Comparison of ENCODE assay signal across 9 mouse cellular contexts in genomic region chr7:114291461-114292335, GRCm38 (mm10). TPM values are rescaled to one million over a fixed set of nuclear protein-coding genes. Genes with fewer than 3 reads are reported as not detected.
DNase-seq lines count a peak whose midpoint lies in the region; ATAC-seq and TF ChIP-seq lines count a peak whose summit lies in the region.
"Had no signal": no experiment of that assay in that cellular context is flagged by ENCODE, and none has a peak within 500 bp of the region (broad histone marks: within the 10 kb centered on the region; RNA-seq: fewer than 3 reads in every experiment).

No protein-coding gene starts in this region.

- H3K4me1 ChIP-seq in neural tube, embryonic 15.5 days = peaks cover 10% of the 10 kb centered on the region; the same call in 1 of the 2 replicates
- peaks cover 35% of the 10 kb centered on the region for H3K4me1 ChIP-seq in liver, postnatal 0 days (ENCODE audit: insufficient read depth)
- peaks cover 41% of the 10 kb centered on the region for H3K4me1 ChIP-seq in thymus, adult 2 months (replicated peaks; ENCODE audit: control insufficient read depth, insufficient read depth, low read length)

- H3K4me3 ChIP-seq in neural tube, embryonic 15.5 days (replicated peaks) = no peak overlapping the region
- H3K4me3 ChIP-seq in liver, postnatal 0 days (ENCODE audit: low read depth, low read length) = peak overlapping the region; percentile 36; the same call in 1 of the 2 replicates
- H3K4me3 ChIP-seq in thymus, adult 2 months (ENCODE audit: control insufficient read depth, insufficient read depth, low read length) = no peak overlapping the region

- no peak overlapping the region for H3K4me2 ChIP-seq in neural tube, embryonic 15.5 days
- H3K4me2 ChIP-seq in liver, postnatal 0 days (ENCODE audit: low read depth, low read length) = peak overlapping the region; percentile 64

- no peak for TF ChIP-seq EP300 in liver, postnatal 0 days (IDR thresholded peaks at IDR 0.05; ENCODE audit: low read depth)

- H3K27me3 ChIP-seq in neural tube, embryonic 15.5 days (replicated peaks) = no peaks in the 10 kb centered on the region
- H3K27me3 ChIP-seq in liver, postnatal 0 days (ENCODE audit: insufficient read depth, low read length) = no peaks in the 10 kb centered on the region
- no peaks in the 10 kb centered on the region for H3K27me3 ChIP-seq in thymus, adult 2 months (ENCODE audit: control insufficient read depth, insufficient read depth, low read length)
- H3K27me3 ChIP-seq: midbrain, embryonic 12.5 days had no signal

- no peak overlapping the region for H3K9ac ChIP-seq in neural tube, embryonic 15.5 days (replicated peaks)
- peak overlapping the region; percentile 60; the same call in 1 of the 2 replicates for H3K9ac ChIP-seq in liver, postnatal 0 days (replicated peaks)
- H3K9ac ChIP-seq: midbrain, embryonic 12.5 days had no signal

- intact Hi-C loops in heart, postnatal 10 days (cut with DNase I) = no loop called here

- ATAC-seq in neural tube, embryonic 15.5 days (ENCODE audit: low FRiP score) = no peak
- ATAC-seq in liver, postnatal 0 days = peak; percentile 48

- 42% methylated on average over 15 of the region's 15 CpGs for WGBS in neural tube, embryonic 15.5 days
- WGBS in liver, postnatal 0 days (ENCODE audit: insufficient replicate concordance) = 24% methylated on average over 15 of the region's 15 CpGs
- 9% methylated on average over 15 of the region's 15 CpGs for WGBS in thymus, adult 2 months

- 0 out of 2 replicates have a peak, but pooled peaks have one; percentile 15 for TF ChIP-seq CTCF in liver, postnatal 0 days (IDR thresholded peaks at IDR 0.05; ENCODE audit: low read depth)
- no peak for TF ChIP-seq CTCF in thymus, adult 2 months (IDR thresholded peaks at IDR 0.05; ENCODE audit: borderline replicate concordance, control insufficient read depth, extremely low read depth, insufficient read depth, low read length, poor library complexity)

- DNase-seq in neural tube, embryonic 10.5 days (ENCODE audit: extremely low spot score, low spot score) = peak; percentile 26
- DNase-seq in c-Kit-positive CD71-negative TER-119-negative erythroid progenitor cells, embryonic 14.5 days (ENCODE audit: low read depth) = peak; percentile 43
- DNase-seq in heart, postnatal 10 days = peak; percentile 21 to 41
- peak; percentile 25 for DNase-seq in liver, postnatal 0 days
- DNase-seq in thymus, adult 2 months = peak; percentile 46
- DNase-seq in right cerebral cortex, adult 18-20 months = no peak
- no peak for DNase-seq in urinary bladder, adult 2 months (ENCODE audit: low spot score)

- 0 out of 2 replicates have a peak, but pooled peaks have one; percentile 16 for TF ChIP-seq POLR2A in thymus, adult 2 months (IDR thresholded peaks at IDR 0.05; ENCODE audit: control insufficient read depth, extremely low read depth, insufficient read depth, low read length, poor library complexity)

- no peaks in the 10 kb centered on the region for H3K9me3 ChIP-seq in neural tube, embryonic 15.5 days (replicated peaks)
- no peaks in the 10 kb centered on the region for H3K9me3 ChIP-seq in liver, postnatal 0 days (ENCODE audit: low read length)
- H3K9me3 ChIP-seq: midbrain, embryonic 12.5 days had no signal

- H3K27ac ChIP-seq in neural tube, embryonic 15.5 days (replicated peaks) = no peak overlapping the region
- peak overlapping the region; percentile 97 for H3K27ac ChIP-seq in liver, postnatal 0 days (ENCODE audit: low read depth)
- H3K27ac ChIP-seq in thymus, adult 2 months (ENCODE audit: control insufficient read depth, insufficient read depth, low read length) = peak overlapping the region; percentile 98
- H3K27ac ChIP-seq: midbrain, embryonic 12.5 days had no signal

- no peaks in the 10 kb centered on the region for H3K36me3 ChIP-seq in neural tube, embryonic 15.5 days
- H3K36me3 ChIP-seq in liver, postnatal 0 days (replicated peaks; ENCODE audit: insufficient read depth, low read length) = no peaks in the 10 kb centered on the region
- H3K36me3 ChIP-seq in thymus, adult 2 months (ENCODE audit: control insufficient read depth, insufficient read depth, low read length) = no peaks in the 10 kb centered on the region
- H3K36me3 ChIP-seq: midbrain, embryonic 12.5 days had no signal

RNA-seq across cellular contexts. Expression of gene Psma1, which starts 15.8 kb away (rescaled TPM):
- polyA plus RNA-seq in neural tube, embryonic 15.5 days (2015; fragmentation: Nextera tagmentation; extraction: Ambion mirVana) = 345 and 353 TPM in 2 replicates
- total RNA-seq in heart, postnatal 10 days (2021) = 100 to 1,000 TPM; 143 to 147 TPM
- polyA plus RNA-seq in liver, postnatal 0 days (2015; fragmentation: Nextera tagmentation; extraction: Ambion mirVana) = 163 and 170 TPM in 2 replicates
- polyA plus RNA-seq in thymus, adult 2 months (2012; rRNA removed) = 112 and 133 TPM in 2 replicates
- polyA plus RNA-seq in urinary bladder, adult 2 months (2012; rRNA removed) = 181 and 227 TPM in 2 replicates

RNA-seq across cellular contexts. Expression of gene Copb1, which starts 37.2 kb away (rescaled TPM):
- polyA plus RNA-seq in neural tube, embryonic 15.5 days (2015; fragmentation: Nextera tagmentation; extraction: Ambion mirVana) = 83.1 and 88.6 TPM in 2 replicates
- total RNA-seq in heart, postnatal 10 days (2021) = 10 to 100 TPM; 63.3 to 68.6 TPM
- 51.4 and 53.2 TPM in 2 replicates for polyA plus RNA-seq in liver, postnatal 0 days (2015; fragmentation: Nextera tagmentation; extraction: Ambion mirVana)
- polyA plus RNA-seq in thymus, adult 2 months (2012; rRNA removed) = 42.1 and 43.5 TPM in 2 replicates
- polyA plus RNA-seq in urinary bladder, adult 2 months (2012; rRNA removed) = 68.1 and 81.6 TPM in 2 replicates

Comparison
In these comparisons a context has a peak if more than half of its experiments do, and no peak if none do; other contexts are left out.
1. DNase-seq: peak in neural tube, embryonic 10.5 days (single experiment), c-Kit-positive CD71-negative TER-119-negative erythroid progenitor cells, embryonic 14.5 days (single experiment), heart, postnatal 10 days (2 of 2), liver, postnatal 0 days (single experiment) and thymus, adult 2 months (single experiment); none in right cerebral cortex, adult 18-20 months (single experiment) and urinary bladder, adult 2 months (single experiment).